Mouse (Mus musculus): ENCODE measurements around the gene Tsr1. TPM values are rescaled to one million over a fixed set of nuclear protein-coding genes. Genes with fewer than 3 reads are reported as not detected.

Tsr1 gene
- total RNA-seq, 1 experiment from 2014 or later: 38.4 TPM

GRCm38 (mm10) chr11:74956006-74956405 is 58.1 kb downstream of the Tsr1 start:
- ATAC-seq (ENCODE audit: extremely low read depth, insufficient number of reproducible peaks, low FRiP score, poor library complexity, severe bottlenecking): no peak

GRCm38 (mm10) chr11:74957600-74957999 is 59.7 kb downstream of the Tsr1 start:
- ATAC-seq (ENCODE audit: extremely low read depth, insufficient number of reproducible peaks, low FRiP score, poor library complexity, severe bottlenecking): no peak

Other genes starting within 250 kb of the Tsr1 start
- gene Cluh, start 248.6 kb upstream of the Tsr1 start, total RNA-seq (2017): 11.3 and 12.2 TPM in 2 replicates
- 105 and 112 TPM in 2 replicates for gene Pafah1b1, start 173.4 kb upstream of the Tsr1 start, total RNA-seq (2017)
- gene Mettl16, start 127.2 kb upstream of the Tsr1 start, total RNA-seq (2017): 22.6 and 37.8 TPM in 2 replicates
- 19.8 and 32.4 TPM in 2 replicates for gene Mnt, start 67.2 kb upstream of the Tsr1 start, total RNA-seq (2017)
- 2.9 and 3.4 TPM in 2 replicates for gene Sgsm2, start 1.0 kb upstream of the Tsr1 start, total RNA-seq (2017)
- gene Smg6, start 27.8 kb downstream of the Tsr1 start, total RNA-seq (2017): 43.7 and 48.2 TPM in 2 replicates
- 5.2 and 5.5 TPM in 2 replicates for gene Srr, start 27.9 kb downstream of the Tsr1 start, total RNA-seq (2017)